Mouse (Mus musculus): ENCODE data around the gene Cspg4.
A peak's percentile ranks its signal among the peaks of the same experiment; 100 is the strongest.
"Not testable (repeated sequence)": the region's sequence is repeated elsewhere in the genome, so short reads cannot be mapped to it uniquely, and the experiment has no call there.

The Cspg4 gene

GRCm38 (mm10) chr9:56926387-56926786 is 61.6 kb downstream of the Cspg4 start:
- no peak for DNase-seq (ENCODE audit: low spot score)

- DNase-seq (ENCODE audit: low spot score) = peak; percentile 63
Measured at GRCm38 (mm10) chr9:56927191-56928012, 62.6 kb downstream of the Cspg4 start.

- DNase-seq (ENCODE audit: low spot score) = peak; percentile 92
Measured at GRCm38 (mm10) chr9:56928041-56928811, 63.4 kb downstream of the Cspg4 start, which contains the start of gene Snx33. Gene Snx33 (minus strand): TSS chr9:56928371.

- no peak for DNase-seq (ENCODE audit: low spot score)
Measured at GRCm38 (mm10) chr9:56929496-56929895, 64.7 kb downstream of the Cspg4 start.

- DNase-seq (ENCODE audit: low spot score) = no peak
Measured at GRCm38 (mm10) chr9:56930556-56930955, 65.7 kb downstream of the Cspg4 start.

- DNase-seq (ENCODE audit: low spot score) = no peak
Measured at GRCm38 (mm10) chr9:56936861-56937222, 72.0 kb downstream of the Cspg4 start.

- DNase-seq (ENCODE audit: low spot score) = peak; percentile 99
Measured at GRCm38 (mm10) chr9:56937223-56938160, 72.7 kb downstream of the Cspg4 start, which contains the start of gene Imp3. Gene Imp3 (plus strand): TSS chr9:56937475.

GRCm38 (mm10) chr9:56938374-56938773 is 73.5 kb downstream of the Cspg4 start:
- DNase-seq (ENCODE audit: low spot score) = no peak

- peak; percentile 68 for DNase-seq (ENCODE audit: low spot score)
Measured at GRCm38 (mm10) chr9:56947481-56947880, 82.6 kb downstream of the Cspg4 start.

GRCm38 (mm10) chr9:56948699-56949098 is 83.9 kb downstream of the Cspg4 start:
- DNase-seq (ENCODE audit: low spot score) = not testable (repeated sequence)
